Mouse (Mus musculus): ENCODE results near the gene Wdr43. TPM values are rescaled to one million over a fixed set of nuclear protein-coding genes. Genes with fewer than 3 reads are reported as not detected.

Gene Wdr43
- total and polyA plus RNA-seq, 2 experiments from 2014 or later: 14.4 to 22.5 TPM

DNA sequence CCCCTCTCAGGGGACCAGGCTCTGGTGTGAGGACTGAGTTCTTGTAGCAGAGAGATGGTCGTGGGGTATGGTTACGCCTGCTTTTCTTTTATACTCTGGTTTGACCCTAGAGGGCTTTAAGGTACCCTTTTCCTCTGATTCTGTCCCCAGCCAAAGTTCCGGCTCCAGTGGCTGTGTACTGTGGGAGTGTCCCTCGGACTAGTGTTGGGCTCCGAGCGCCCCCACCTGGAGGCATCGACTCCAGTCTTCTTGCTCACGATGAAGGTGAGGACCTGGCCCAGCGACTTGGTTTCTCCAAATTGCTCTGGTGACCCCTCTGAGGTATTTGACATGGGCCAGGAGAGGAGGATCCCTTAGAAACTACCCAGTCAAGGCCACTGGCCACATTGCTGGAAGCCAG lies 71.7 kb downstream of the Wdr43 start:
- no peak overlapping the region for H3K4me3 ChIP-seq (ENCODE audit: low read depth, low read length)
- no peak for TF ChIP-seq CTCF (IDR thresholded peaks at IDR 0.05; ENCODE audit: low read depth)
- TF ChIP-seq EP300 (IDR thresholded peaks at IDR 0.05; ENCODE audit: low read depth): no peak
- H3K4me2 ChIP-seq (ENCODE audit: low read depth, low read length): no peak overlapping the region
- 71% methylated on average over 9 of the region's 9 CpGs for WGBS
- H3K9ac ChIP-seq (replicated peaks; ENCODE audit: low read depth, low read length): no peak overlapping the region
- ATAC-seq (ENCODE audit: insufficient read depth, low read depth): no peak
- H3K9me3 ChIP-seq (replicated peaks; ENCODE audit: control insufficient read depth, low read length): no peaks in the 10 kb centered on the region
- no peaks in the 10 kb centered on the region for H3K36me3 ChIP-seq (replicated peaks; ENCODE audit: control insufficient read depth, insufficient read depth, low read length)
- H3K27ac ChIP-seq (ENCODE audit: low read depth): no peak overlapping the region
- DNase-seq (ENCODE audit: low spot score): no peak
- H3K4me1 ChIP-seq (ENCODE audit: control insufficient read depth, insufficient read depth): no peaks in the 10 kb centered on the region
- no peaks in the 10 kb centered on the region for H3K27me3 ChIP-seq (ENCODE audit: control insufficient read depth, insufficient read depth, low read length)

DNA sequence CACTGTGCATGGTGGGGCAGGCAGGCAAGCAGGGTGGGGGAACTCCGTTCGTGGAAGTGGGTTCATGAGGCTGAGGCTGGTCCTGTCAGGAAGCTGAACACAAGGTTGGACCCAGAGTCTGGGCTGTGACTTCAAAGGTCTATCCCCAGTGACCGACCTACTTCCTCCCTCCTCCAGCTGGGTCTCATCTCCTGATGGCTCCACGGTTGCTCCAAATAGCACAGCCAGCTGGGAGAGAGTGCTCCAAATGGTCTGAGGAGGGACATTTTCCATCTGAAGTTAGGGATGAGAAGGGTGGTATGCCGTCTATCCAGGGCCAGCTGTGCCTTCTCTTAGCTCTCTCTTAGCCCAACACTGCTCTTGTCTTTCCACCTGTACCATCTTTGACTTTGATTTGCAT lies 74.2 kb downstream of the Wdr43 start:
- Histone ChIP-seq H3K36me3 (replicated peaks; ENCODE audit: control insufficient read depth, insufficient read depth, low read length) (no peaks in the 10 kb centered on the region), H3K27me3 (ENCODE audit: control insufficient read depth, insufficient read depth, low read length) (no peaks in the 10 kb centered on the region), H3K4me2 (ENCODE audit: low read depth, low read length) (no peak overlapping the region), H3K9ac (replicated peaks; ENCODE audit: low read depth, low read length) (no peak overlapping the region), H3K9me3 (replicated peaks; ENCODE audit: control insufficient read depth, low read length) (no peaks in the 10 kb centered on the region), H3K4me3 (ENCODE audit: low read depth, low read length) (no peak overlapping the region), H3K4me1 (ENCODE audit: control insufficient read depth, insufficient read depth) (no peaks in the 10 kb centered on the region), H3K27ac (ENCODE audit: low read depth) (no peak overlapping the region)
- peak; percentile 29; the same call in 1 of the 2 replicates for ATAC-seq (ENCODE audit: insufficient read depth, low read depth)
- WGBS: 62% methylated on average over 5 of the region's 5 CpGs
- TF ChIP-seq EP300 (IDR thresholded peaks at IDR 0.05; ENCODE audit: low read depth) (no peak), CTCF (IDR thresholded peaks at IDR 0.05; ENCODE audit: low read depth) (no peak)
- DNase-seq (ENCODE audit: low spot score): no peak

- ATAC-seq (ENCODE audit: insufficient read depth, low read depth) (no peak), DNase-seq (ENCODE audit: low spot score) (no peak)
- Histone ChIP-seq H3K27me3 (ENCODE audit: control insufficient read depth, insufficient read depth, low read length) (no peaks in the 10 kb centered on the region), H3K27ac (ENCODE audit: low read depth) (no peak overlapping the region), H3K4me1 (ENCODE audit: control insufficient read depth, insufficient read depth) (peaks cover 7% of the 10 kb centered on the region; the same call in 1 of the 2 replicates), H3K9me3 (replicated peaks; ENCODE audit: control insufficient read depth, low read length) (no peaks in the 10 kb centered on the region), H3K4me3 (ENCODE audit: low read depth, low read length) (no peak overlapping the region), H3K9ac (replicated peaks; ENCODE audit: low read depth, low read length) (no peak overlapping the region), H3K36me3 (replicated peaks; ENCODE audit: control insufficient read depth, insufficient read depth, low read length) (no peaks in the 10 kb centered on the region), H3K4me2 (ENCODE audit: low read depth, low read length) (no peak overlapping the region)
- no peak for TF ChIP-seq EP300 (IDR thresholded peaks at IDR 0.05; ENCODE audit: low read depth)
- TF ChIP-seq CTCF (IDR thresholded peaks at IDR 0.05; ENCODE audit: low read depth): no peak
- WGBS: 52% methylated on average over 11 of the region's 11 CpGs
Observed at GRCm38 (mm10) chr17:71691361-71691875, 75.7 kb downstream of the Wdr43 start.

GRCm38 (mm10) chr17:71693313-71693712 lies 77.6 kb downstream of the Wdr43 start:
- TF ChIP-seq EP300 (IDR thresholded peaks at IDR 0.05; ENCODE audit: low read depth): no peak
- TF ChIP-seq CTCF (IDR thresholded peaks at IDR 0.05; ENCODE audit: low read depth): no peak
- no peaks in the 10 kb centered on the region for H3K9me3 ChIP-seq (replicated peaks; ENCODE audit: control insufficient read depth, low read length)
- no peaks in the 10 kb centered on the region for H3K27me3 ChIP-seq (ENCODE audit: control insufficient read depth, insufficient read depth, low read length)
- DNase-seq (ENCODE audit: low spot score): no peak
- H3K36me3 ChIP-seq (replicated peaks; ENCODE audit: control insufficient read depth, insufficient read depth, low read length): no peaks in the 10 kb centered on the region
- no peak overlapping the region for H3K4me2 ChIP-seq (ENCODE audit: low read depth, low read length)
- H3K4me3 ChIP-seq (ENCODE audit: low read depth, low read length): no peak overlapping the region
- no peak for ATAC-seq (ENCODE audit: insufficient read depth, low read depth)
- 55% methylated on average over 5 of the region's 5 CpGs for whole genome bisulfite sequencing
- H3K27ac ChIP-seq (ENCODE audit: low read depth): no peak overlapping the region
- H3K9ac ChIP-seq (replicated peaks; ENCODE audit: low read depth, low read length): no peak overlapping the region
- H3K4me1 ChIP-seq (ENCODE audit: control insufficient read depth, insufficient read depth): peaks cover 19% of the 10 kb centered on the region

DNA sequence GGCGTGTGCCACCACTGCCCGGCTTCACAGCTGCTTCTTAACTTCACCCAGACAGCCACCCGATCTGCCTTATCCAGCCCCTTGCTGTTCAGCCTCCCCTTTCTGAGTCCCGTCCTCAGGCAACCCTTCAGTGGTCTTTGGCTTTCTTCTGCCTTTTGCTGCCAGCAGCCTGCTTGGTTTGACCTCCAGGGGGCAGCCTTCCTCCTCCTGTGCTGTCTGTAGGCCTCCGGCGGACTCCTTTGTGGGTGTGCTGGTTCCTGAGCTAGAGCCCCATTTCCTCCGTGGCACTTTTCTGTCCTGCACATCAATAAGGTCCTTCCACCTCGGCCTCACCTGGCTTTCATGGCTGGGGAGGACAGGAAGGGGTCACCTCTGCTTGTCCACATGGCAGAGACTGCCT lies 78.1 kb downstream of the Wdr43 start:
- 71% methylated on average over 8 of the region's 8 CpGs for whole genome bisulfite sequencing
- ATAC-seq (ENCODE audit: insufficient read depth, low read depth) (no peak), DNase-seq (ENCODE audit: low spot score) (no peak)
- Histone ChIP-seq H3K27ac (ENCODE audit: low read depth) (no peak overlapping the region), H3K36me3 (replicated peaks; ENCODE audit: control insufficient read depth, insufficient read depth, low read length) (no peaks in the 10 kb centered on the region), H3K9me3 (replicated peaks; ENCODE audit: control insufficient read depth, low read length) (no peaks in the 10 kb centered on the region), H3K4me1 (ENCODE audit: control insufficient read depth, insufficient read depth) (peaks cover 24% of the 10 kb centered on the region), H3K4me3 (ENCODE audit: low read depth, low read length) (no peak overlapping the region), H3K9ac (replicated peaks; ENCODE audit: low read depth, low read length) (no peak overlapping the region), H3K27me3 (ENCODE audit: control insufficient read depth, insufficient read depth, low read length) (no peaks in the 10 kb centered on the region), H3K4me2 (ENCODE audit: low read depth, low read length) (no peak overlapping the region)
- TF ChIP-seq EP300 (IDR thresholded peaks at IDR 0.05; ENCODE audit: low read depth) (no peak), CTCF (IDR thresholded peaks at IDR 0.05; ENCODE audit: low read depth) (peak; percentile 25)

DNA sequence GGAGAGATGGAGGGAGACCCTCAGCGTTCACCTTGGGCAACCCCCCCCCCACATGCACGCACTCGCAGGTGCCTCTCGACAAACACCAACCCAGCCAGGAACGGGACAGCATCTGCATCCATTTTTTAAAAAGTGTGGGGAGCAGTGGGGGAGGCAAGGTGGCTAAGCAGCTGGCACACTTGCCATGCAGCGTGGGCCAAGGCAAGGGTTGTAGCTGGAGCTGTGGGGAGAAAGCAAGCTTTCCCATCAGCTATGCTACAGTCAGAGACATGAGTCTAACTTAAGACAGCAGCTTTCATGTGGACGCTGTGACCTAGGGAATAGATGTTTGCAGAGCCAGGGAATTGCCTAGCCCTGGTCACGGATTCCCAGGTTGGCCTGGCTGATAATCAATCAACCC lies 79.5 kb downstream of the Wdr43 start:
- peaks cover 27% of the 10 kb centered on the region for H3K4me1 ChIP-seq (ENCODE audit: control insufficient read depth, insufficient read depth)
- H3K4me3 ChIP-seq (ENCODE audit: low read depth, low read length): no peak overlapping the region
- no peaks in the 10 kb centered on the region for H3K27me3 ChIP-seq (ENCODE audit: control insufficient read depth, insufficient read depth, low read length)
- no peaks in the 10 kb centered on the region for H3K36me3 ChIP-seq (replicated peaks; ENCODE audit: control insufficient read depth, insufficient read depth, low read length)
- H3K9ac ChIP-seq (replicated peaks; ENCODE audit: low read depth, low read length): no peak overlapping the region
- no peaks in the 10 kb centered on the region for H3K9me3 ChIP-seq (replicated peaks; ENCODE audit: control insufficient read depth, low read length)
- ATAC-seq (ENCODE audit: insufficient read depth, low read depth) (no peak), DNase-seq (ENCODE audit: low spot score) (no peak)
- H3K4me2 ChIP-seq (ENCODE audit: low read depth, low read length): no peak overlapping the region
- WGBS: 93% methylated on average over 8 of the region's 8 CpGs
- TF ChIP-seq CTCF (IDR thresholded peaks at IDR 0.05; ENCODE audit: low read depth): no peak
- TF ChIP-seq EP300 (IDR thresholded peaks at IDR 0.05; ENCODE audit: low read depth): no peak
- no peak overlapping the region for H3K27ac ChIP-seq (ENCODE audit: low read depth)

Measured in heart, postnatal 0 days (tissue).